Mouse (Mus musculus): ENCODE data around the gene Hmgn2.

DNA sequence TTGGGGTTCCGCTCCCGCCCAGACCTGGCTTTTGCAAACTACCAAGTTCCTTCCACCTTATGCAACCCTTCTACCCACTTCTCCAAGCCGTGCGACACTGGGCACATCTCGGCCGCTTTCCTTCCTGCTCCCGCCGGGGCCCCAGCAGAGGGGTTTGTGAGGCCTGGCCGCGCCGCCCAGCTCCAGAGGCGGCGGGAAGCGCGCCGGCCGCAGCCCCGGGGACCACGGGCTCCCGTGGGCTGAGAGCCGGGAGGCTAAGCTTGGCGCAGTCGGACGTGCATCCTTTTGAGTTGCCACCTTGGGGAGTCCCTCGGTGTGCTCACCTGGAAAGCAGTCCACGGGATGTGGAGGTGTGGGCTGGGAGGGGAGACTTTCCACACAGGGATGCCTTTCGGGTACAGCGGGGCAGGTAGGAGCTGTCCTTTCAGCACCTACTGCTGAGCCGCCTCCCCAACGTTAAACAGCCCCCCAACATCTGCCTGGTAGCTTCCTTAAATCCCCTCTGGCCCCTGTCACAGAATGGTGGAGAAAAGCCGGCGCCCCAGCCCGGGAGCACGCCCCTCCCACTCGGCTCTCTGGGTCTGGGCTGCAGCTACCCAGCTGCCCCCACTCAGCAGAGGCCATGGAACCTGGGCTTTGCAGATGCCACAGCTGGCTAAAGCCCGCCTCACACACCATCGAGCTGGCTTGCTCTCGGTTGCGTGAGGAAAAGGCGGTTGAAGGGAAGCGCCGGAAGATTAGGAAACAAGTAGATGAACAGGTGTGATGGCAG, at the start of gene Hmgn2:
- TF ChIP-seq POLR2A (IDR thresholded peaks at IDR 0.05; ENCODE audit: borderline replicate concordance, extremely low read depth, insufficient read depth, insufficient read length, poor library complexity, severe bottlenecking): no peak; the same call in 1 of the 2 replicates
- TF ChIP-seq CTCF (IDR thresholded peaks at IDR 0.05; ENCODE audit: borderline replicate concordance, extremely low read depth, insufficient read depth, insufficient read length): no peak
